Mouse (Mus musculus) small intestine, adult 2 months (tissue): ENCODE results near the gene Pzp.

Experiments
- CTCF ChIP-seq: fragments of 200-500 bp; IDR thresholded peaks from 2 replicates; pipeline ENCODE4 v1.5.1; 2012; ENCODE audit warnings: low read depth, mild to moderate bottlenecking, control low read depth, inconsistent platforms, low read length, moderate library complexity, mixed read lengths; ENCODE audit not compliant: insufficient replicate concordance, insufficient read length; ENCODE audit errors: extremely low read depth
- POLR2A ChIP-seq: fragments of 200-500 bp; IDR thresholded peaks from 2 replicates; pipeline ENCODE4 v1.6.1; 2012; ENCODE audit warnings: low read depth, mild to moderate bottlenecking, control low read depth, inconsistent platforms, low read length, moderate library complexity

DNA sequence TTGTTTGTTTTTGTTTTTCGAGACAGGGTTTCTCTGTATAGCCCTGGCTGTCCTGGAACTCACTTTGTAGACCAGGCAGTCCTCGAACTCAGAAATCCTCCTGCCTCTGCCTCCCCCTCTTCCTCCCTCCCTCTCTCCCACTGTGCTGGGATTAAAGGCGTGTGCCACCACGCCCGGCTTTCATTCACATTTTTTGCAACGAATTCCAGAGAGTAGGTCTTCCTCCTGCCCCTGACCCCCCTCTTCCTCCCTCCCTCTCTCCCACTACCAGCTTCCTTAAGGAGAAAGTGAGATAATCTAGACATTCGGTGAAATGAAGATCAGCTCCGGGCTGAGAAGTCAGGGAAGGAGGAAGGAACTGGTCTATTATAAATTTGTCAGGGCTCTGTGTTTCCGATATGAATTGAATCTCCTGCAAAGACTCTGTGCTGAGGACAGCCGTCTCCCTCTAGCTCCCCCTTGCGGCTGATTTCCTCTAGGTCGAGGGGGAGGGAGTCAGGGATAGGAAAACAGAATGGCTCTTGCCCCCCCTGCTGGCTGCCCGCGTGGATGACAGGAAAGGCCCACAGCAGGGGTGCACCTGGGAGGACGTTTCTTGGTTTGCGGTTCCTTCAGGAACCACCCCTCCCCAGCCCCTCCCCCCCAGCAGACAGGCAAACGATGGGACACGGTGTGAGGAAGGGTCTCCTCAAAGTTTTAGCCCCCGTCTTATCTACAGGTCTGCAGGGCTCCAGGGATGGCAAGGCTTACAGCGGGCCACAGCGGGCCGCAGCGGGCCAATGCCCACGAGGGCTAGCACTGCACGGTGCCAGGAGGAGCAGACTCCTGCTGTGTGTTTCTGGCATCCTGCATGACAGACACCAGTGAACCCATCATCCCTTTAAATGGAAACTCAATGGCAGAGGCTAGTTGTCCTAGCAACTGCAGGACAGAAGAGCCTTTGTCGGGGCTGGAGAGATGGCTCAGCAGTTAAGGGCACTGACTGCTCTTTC is 46.8 kb downstream of the Pzp start:
- TF ChIP-seq POLR2A = no peak
- peak; percentile 100 for TF ChIP-seq CTCF
